Mouse (Mus musculus): Measurements from ENCODE around the gene Nucks1.

DNA sequence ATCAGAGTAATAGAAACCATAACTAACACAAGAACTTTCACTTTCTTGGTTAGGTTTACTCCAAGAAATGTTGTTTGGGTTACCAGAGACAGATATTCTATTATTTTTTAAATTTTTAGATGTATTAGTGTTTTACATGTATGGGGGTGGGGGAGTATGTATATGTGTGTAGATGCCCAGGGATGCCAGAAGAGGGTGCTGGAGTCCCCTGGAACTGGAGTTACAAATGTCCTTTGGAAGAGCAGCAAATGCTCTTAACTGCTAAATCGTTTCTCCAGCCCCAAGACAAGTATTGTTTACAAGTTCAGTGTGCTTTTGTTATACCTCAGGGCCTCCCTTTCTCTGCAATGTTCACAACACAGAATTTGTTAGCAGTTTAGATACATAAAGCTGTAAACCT lies 4.8 kb upstream of the Nucks1 start:
- TF ChIP-seq CTCF (IDR thresholded peaks at IDR 0.05; ENCODE audit: extremely low read depth, insufficient read length, insufficient replicate concordance, low read depth, low read length): no peak
- TF ChIP-seq POLR2A (IDR thresholded peaks at IDR 0.05; ENCODE audit: low read depth, low read length): no peak
